Mouse (Mus musculus): Measurements from ENCODE around the gene Spata4.
"Not testable (repeated sequence)": the region's sequence is repeated elsewhere in the genome, so short reads cannot be mapped to it uniquely, and the experiment has no call there.

Spata4 gene

GRCm38 (mm10) chr8:54600671-54601251, at the start of gene Spata4:
Spata4 (plus strand) TSS chr8:54600781.
- DNase-seq (ENCODE audit: extremely low read depth, low read depth, low spot score): no peak

- no peak for DNase-seq (ENCODE audit: extremely low read depth, low read depth, low spot score)
These were observed 45.7 kb upstream of the Spata4 start for GRCm38 (mm10) chr8:54554921-54555320.

GRCm38 (mm10) chr8:54562137-54562536, 38.4 kb upstream of the Spata4 start:
- no peak for DNase-seq (ENCODE audit: extremely low read depth, low read depth, low spot score)

GRCm38 (mm10) chr8:54565181-54565580, 35.4 kb upstream of the Spata4 start:
- no peak for DNase-seq (ENCODE audit: extremely low read depth, low read depth, low spot score)

- no peak for DNase-seq (ENCODE audit: extremely low read depth, low read depth, low spot score)
These were observed 34.8 kb upstream of the Spata4 start for GRCm38 (mm10) chr8:54565603-54566260.

DNA sequence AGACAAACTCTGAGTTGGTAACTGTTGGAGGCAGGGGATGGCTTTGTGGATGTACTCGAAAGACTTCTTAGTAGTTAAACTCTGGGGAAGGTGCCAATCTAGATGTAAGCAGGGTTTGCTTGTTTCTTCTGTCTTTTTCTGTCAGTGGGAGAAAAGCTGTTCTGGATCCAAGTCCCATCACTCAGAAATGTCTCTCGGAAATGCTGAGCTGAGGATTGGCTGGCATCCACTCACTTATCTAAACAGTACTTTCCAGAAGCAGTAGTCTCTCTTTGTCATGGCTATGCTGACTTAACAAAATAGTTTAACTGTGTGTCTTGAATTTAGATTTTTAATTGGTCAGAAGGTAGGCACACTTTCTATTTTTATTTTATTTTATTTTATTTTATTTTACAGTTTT, 33.4 kb upstream of the Spata4 start:
- no peak for DNase-seq (ENCODE audit: extremely low read depth, low read depth, low spot score)

DNA sequence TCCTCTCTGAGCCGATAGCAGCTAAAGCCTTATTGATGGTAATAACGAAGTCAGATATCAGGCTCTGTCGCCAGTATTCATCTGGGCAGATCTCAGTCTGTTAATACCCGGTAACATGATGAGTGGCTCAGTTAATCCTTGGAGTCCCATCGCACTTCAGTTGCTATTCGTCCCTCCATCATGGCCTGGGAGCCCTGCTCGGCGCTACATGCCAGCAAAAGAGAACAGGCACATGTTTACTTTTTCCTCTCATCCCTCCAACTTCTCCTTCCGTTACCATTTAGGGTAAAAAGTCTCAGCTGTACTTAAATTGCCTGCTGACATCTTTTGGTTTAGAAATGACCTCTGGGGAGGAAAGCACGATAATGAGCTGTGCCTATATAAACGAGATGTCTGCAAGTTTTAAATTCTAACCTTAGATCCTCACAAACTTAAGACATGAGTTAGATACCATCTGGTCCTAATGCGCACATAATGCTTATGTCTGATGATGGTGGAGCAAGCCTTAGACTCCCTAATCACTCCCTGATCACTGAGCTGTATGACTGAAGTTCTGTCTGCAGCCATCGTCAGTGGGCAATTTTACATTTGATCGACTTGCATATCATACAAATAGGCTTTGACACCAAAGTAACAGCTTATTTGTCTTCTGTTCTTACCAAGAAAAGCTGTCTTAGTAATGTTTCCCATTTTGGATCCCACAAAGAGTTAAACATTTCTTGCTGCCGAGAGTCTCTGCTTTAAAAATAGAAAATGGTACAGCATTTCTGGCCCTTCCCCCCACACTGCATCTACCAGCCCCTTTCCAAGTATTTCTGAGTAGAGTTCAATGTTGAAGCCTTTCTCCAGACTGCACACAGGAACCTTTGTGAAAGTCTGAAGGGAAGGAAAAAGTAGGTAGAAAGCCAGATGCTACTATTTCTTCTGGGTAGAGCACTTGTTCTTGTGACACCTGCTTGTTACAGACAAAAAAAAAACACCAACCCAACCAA, 29.7 kb upstream of the Spata4 start:
- no peak for DNase-seq (ENCODE audit: extremely low read depth, low read depth, low spot score)

DNA sequence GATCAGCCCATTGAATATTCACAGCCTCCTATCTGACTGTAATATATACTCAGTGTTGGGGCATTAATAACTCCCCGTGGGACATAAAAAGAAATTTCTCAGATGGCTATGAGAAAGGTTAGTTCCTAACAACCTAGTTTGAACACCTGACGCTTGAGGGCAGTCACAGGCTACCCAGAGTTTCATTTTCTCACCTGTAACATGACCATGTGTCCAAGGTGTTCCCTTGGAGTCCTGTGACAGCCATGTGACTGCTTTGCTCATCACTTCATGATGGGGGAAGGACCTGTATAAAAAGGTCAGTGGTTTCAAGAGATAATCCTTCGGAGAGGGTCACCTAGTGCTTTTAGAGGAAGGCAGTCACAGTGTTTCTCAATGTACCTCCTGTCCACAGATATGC, 19.1 kb upstream of the Spata4 start:
- DNase-seq (ENCODE audit: extremely low read depth, low read depth, low spot score): no peak

DNA sequence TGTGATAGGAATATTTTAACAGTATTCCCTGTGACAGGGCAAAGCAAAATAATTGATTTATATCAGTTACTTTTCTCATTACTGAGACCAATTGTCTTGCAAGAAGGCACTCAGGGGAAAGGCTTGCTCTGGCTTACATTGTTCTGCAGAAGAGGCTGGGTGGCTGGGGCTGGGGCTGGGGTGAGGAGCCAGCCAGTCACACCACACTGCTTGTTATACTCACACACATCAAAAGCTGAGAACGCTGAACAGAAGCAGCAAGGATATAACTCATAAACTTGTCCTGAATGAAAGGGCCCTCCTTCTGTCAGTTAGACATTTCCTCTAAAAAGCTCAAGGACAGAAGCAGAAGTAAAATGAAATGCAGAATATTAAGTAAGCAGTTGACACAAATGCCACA, 17.7 kb upstream of the Spata4 start:
- no peak for DNase-seq (ENCODE audit: extremely low read depth, low read depth, low spot score)

- no peak for DNase-seq (ENCODE audit: extremely low read depth, low read depth, low spot score)
These were observed 5.9 kb upstream of the Spata4 start for GRCm38 (mm10) chr8:54594634-54595033.

DNA sequence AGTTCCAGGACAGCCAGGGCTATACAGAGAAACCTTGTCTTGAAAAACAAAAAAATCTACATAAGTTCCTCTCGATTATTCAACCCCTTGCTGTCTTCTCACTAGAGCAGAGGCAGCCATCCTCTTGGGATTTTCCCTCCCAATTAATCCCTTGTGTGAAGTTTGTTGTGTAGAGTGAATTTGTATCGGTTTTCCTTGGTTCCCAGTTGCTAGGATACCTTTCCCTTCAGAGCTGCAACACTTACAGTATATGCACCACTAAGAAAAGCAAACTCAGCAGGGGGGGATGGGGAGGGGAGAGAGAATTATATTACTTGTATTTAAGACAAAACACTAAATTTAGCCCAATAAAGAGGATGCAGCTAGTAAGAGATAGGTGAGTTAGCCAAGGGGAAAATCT, 4.5 kb upstream of the Spata4 start:
- DNase-seq (ENCODE audit: extremely low read depth, low read depth, low spot score): no peak

DNA sequence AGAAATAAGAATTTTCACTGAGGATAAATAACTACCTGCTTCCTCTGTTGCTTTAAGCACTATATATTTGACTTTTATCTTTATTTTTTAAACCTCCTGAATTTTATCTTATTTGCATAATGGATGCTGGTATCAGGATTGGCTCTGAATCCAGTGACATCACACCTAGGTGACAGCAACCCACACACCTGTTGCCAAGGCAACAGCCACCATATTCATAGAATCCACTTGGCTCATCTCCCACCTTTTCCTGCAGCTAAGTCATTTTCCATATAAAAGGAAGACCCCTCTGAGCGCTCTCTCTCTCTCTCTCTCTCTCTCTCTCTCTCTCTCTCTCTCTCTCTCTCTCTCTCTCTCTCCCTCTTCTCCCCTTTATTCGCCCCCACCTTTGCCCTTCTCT, 3.6 kb upstream of the Spata4 start:
- no peak for DNase-seq (ENCODE audit: extremely low read depth, low read depth, low spot score)

DNA sequence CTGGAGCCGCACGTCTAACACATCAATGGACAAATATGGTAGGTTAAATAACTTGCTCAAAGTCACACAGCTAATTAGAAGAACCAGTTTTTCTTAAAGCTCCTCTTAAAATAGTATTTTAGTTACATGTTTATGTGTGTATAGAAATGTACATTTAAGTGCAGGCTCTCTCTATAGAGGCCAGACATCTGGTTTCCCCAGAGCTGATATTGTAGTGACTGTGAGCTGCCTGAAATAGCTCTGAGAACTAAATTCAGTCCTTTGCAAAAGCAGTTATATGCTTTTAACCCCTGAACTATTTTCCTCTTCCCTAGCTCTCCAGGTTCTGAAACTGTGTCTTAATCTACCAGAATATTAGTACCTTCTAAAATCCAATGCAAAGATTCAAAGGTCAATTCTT, 3.2 kb upstream of the Spata4 start:
- DNase-seq (ENCODE audit: extremely low read depth, low read depth, low spot score): no peak

- DNase-seq (ENCODE audit: extremely low read depth, low read depth, low spot score): no peak
These were observed 2.9 kb downstream of the Spata4 start for GRCm38 (mm10) chr8:54603440-54603839.

DNA sequence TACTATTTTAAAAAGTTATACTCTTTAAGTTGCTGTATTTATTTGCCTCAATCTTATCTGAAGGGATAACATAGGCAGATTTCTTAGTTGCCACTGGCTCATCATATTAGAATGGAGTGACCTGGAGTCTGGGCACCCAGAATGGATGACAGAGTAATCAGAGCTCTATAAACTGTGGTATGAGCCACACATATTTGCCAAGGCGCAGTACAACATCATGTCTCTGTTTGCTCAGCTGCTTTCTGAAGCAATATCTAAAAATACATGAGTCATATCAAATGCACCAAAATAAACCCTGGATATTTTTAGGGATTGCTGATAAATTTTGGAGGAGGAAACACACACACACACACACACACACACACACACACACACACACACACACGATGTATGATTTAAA, 8.8 kb downstream of the Spata4 start:
- DNase-seq (ENCODE audit: extremely low read depth, low read depth, low spot score): no peak

DNA sequence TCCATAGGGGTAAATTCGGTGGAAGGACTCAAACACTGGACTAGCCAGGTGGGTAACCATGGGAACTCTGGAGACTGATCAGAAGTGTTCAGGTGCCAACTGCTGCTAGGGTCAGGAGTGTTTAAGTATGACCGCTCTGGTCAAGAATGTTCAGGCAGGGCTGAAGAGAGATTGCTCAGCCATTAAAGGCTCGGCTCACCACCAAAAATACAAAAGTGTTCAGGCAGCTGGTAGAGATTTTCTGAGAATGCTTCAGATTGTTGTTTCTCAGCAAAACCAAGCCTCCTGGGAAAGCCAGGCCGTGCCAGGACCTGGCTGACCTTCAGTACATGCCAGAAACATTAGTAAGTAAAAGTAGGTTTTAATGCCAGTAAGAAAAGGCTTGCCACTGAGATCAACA, 9.7 kb downstream of the Spata4 start:
- DNase-seq (ENCODE audit: extremely low read depth, low read depth, low spot score): peak; percentile 16

- DNase-seq (ENCODE audit: extremely low read depth, low read depth, low spot score): not testable (repeated sequence)
These were observed 16.1 kb downstream of the Spata4 start for GRCm38 (mm10) chr8:54616710-54617109.

DNA sequence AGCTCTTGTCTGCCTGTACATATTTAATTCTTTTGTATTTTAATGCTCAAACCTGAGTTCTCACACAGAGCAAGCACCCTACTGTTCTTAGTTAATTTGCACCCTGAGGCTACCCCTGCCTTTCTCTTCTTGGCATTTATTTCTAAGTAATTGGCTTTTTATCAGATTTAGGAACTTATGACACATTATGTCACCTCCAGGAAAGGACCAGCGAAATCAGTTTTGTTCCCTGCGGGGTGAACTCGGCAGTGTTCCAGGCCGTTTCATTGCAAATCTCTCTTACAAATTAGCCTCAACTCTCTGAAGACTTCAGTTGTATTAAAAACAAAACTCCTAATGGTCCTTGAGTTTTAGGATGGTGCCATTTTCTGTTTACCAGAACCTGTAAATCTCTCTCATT, 38.1 kb downstream of the Spata4 start:
- DNase-seq (ENCODE audit: extremely low read depth, low read depth, low spot score): no peak

Measured in fat pad, adult 2 months (tissue).